Mouse (Mus musculus): Measurements from ENCODE around the gene Chac1. TPM values are rescaled to one million over a fixed set of nuclear protein-coding genes. Genes with fewer than 3 reads are reported as not detected.

Gene Chac1
- total RNA-seq, 2 experiments from 2014 or later = 4.0 to 7.0 TPM

- no peak for DNase-seq
Observed at GRCm38 (mm10) chr2:119327942-119328526, 23.0 kb upstream of the Chac1 start.

- DNase-seq = no peak
Observed at GRCm38 (mm10) chr2:119328546-119328945, 22.5 kb upstream of the Chac1 start.

GRCm38 (mm10) chr2:119329123-119329817 lies 21.8 kb upstream of the Chac1 start:
- no peak for DNase-seq

GRCm38 (mm10) chr2:119330795-119331194 lies 20.2 kb upstream of the Chac1 start:
- DNase-seq = no peak

GRCm38 (mm10) chr2:119332177-119332661 lies 18.8 kb upstream of the Chac1 start:
- no peak for DNase-seq

- DNase-seq = no peak
Observed at GRCm38 (mm10) chr2:119334135-119334534, 16.9 kb upstream of the Chac1 start.

GRCm38 (mm10) chr2:119334964-119335525 lies 16.0 kb upstream of the Chac1 start:
- no peak for DNase-seq

- no peak for DNase-seq
Observed at GRCm38 (mm10) chr2:119335535-119335934, 15.5 kb upstream of the Chac1 start.

- DNase-seq = no peak
Observed at GRCm38 (mm10) chr2:119336002-119336401, 15.0 kb upstream of the Chac1 start.

GRCm38 (mm10) chr2:119336470-119336869 lies 14.6 kb upstream of the Chac1 start:
- peak; percentile 60 to 81 for DNase-seq

- peak; percentile 96 for DNase-seq
Observed at GRCm38 (mm10) chr2:119337425-119338265, 13.4 kb upstream of the Chac1 start.

- DNase-seq = no peak
Observed at GRCm38 (mm10) chr2:119344537-119345138, 6.4 kb upstream of the Chac1 start.

- DNase-seq = no peak
Observed at GRCm38 (mm10) chr2:119353707-119354106, 2.7 kb downstream of the Chac1 start.

GRCm38 (mm10) chr2:119355089-119355488 lies 4.1 kb downstream of the Chac1 start:
- peak; percentile 85 to 91 for DNase-seq

GRCm38 (mm10) chr2:119355651-119356050 lies 4.6 kb downstream of the Chac1 start:
- DNase-seq = peak; percentile 75 to 88

- no peak for DNase-seq
Observed at GRCm38 (mm10) chr2:119356310-119356709, 5.3 kb downstream of the Chac1 start.

GRCm38 (mm10) chr2:119356805-119357204 lies 5.8 kb downstream of the Chac1 start:
- no peak for DNase-seq

- DNase-seq = no peak
Observed at GRCm38 (mm10) chr2:119358249-119358648, 7.2 kb downstream of the Chac1 start.

- DNase-seq = no peak
Observed at GRCm38 (mm10) chr2:119359721-119360291, 8.8 kb downstream of the Chac1 start.

- peak; percentile 33 to 38 for DNase-seq
Observed at GRCm38 (mm10) chr2:119364969-119365368, 13.9 kb downstream of the Chac1 start.

GRCm38 (mm10) chr2:119367346-119367745 lies 16.3 kb downstream of the Chac1 start:
- DNase-seq = no peak

GRCm38 (mm10) chr2:119370116-119370515 lies 19.1 kb downstream of the Chac1 start:
- DNase-seq = no peak
